Mouse (Mus musculus) lung, adult 2 months (tissue): ENCODE measurements around the gene Tmem151a.

ENCODE experiments used
- CTCF ChIP-seq: fragments of 200-500 bp; IDR thresholded peaks from 2 replicates; pipeline ENCODE4 v1.5.1; 2011; ENCODE audit warnings: mild to moderate bottlenecking, low read length, control low read depth; ENCODE audit not compliant: insufficient read depth
- POLR2A ChIP-seq: fragments of 200-500 bp; IDR thresholded peaks from 2 replicates; pipeline ENCODE4 v1.6.1; 2011; ENCODE audit warnings: low read depth, mild to moderate bottlenecking, control low read depth, low read length, borderline replicate concordance; ENCODE audit errors: extremely low read depth

DNA sequence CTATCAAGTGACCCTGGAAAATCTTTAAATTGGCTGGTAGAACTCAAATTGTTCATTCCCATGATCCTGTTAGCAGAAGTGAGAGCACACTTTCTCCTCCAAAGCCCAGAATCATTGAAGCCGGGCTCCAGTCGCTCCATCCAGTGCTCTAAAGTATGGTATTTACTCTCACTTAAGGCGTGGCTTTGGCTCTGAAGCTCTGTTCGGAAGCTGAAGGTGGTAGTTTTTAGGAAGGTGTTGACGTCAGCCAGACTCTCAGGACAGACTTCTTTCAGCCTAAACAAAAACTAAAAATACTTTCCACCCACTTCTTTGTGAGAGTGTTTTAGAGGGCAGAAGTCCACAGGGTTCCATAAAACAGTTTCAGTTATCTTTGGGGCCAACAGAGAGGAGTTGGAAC, 11.8 kb downstream of the Tmem151a start:
- TF ChIP-seq CTCF (no peak), POLR2A (no peak)
